12 mouse cellular contexts compared by ENCODE assay signal in genomic region chr19:3840214-3840651, GRCm38 (mm10). TPM values are rescaled to one million over a fixed set of nuclear protein-coding genes. Genes with fewer than 3 reads are reported as not detected.
A peak's percentile ranks its signal among the peaks of the same experiment; 100 is the strongest.
DNase-seq lines count a peak whose midpoint lies in the region; ATAC-seq and TF ChIP-seq lines count a peak whose summit lies in the region.
"Had no signal": no experiment of that assay in that cellular context is flagged by ENCODE, and none has a peak within 500 bp of the region (broad histone marks: within the 10 kb centered on the region; RNA-seq: fewer than 3 reads in every experiment).

No protein-coding gene starts in this region.

- no peaks in the 10 kb centered on the region for H3K9me3 ChIP-seq in CH12.LX (replicated peaks; ENCODE audit: low read length)
- H3K9me3 ChIP-seq in lung, embryonic 14.5 days (ENCODE audit: low read depth, low read length): no peaks in the 10 kb centered on the region
- H3K9me3 ChIP-seq in stomach, postnatal 0 days (ENCODE audit: control insufficient read depth, low read length): no peaks in the 10 kb centered on the region
- no peaks in the 10 kb centered on the region for H3K9me3 ChIP-seq in midbrain, postnatal 0 days (ENCODE audit: low read length)
- H3K9me3 ChIP-seq: limb, embryonic 12.5 days had no signal

- dilution Hi-C loops in CH12.LX (cut with MboI; ENCODE audit: extremely low pct_ligation_motif_present, extremely low pct_unique_long_range_greater_than_20kb, low sequenced_read_pairs): no loop called here

- H3K79me2 ChIP-seq in CH12.LX (replicated peaks; ENCODE audit: control insufficient read depth, extremely low read depth, insufficient read depth, poor library complexity, severe bottlenecking): no peaks in the 10 kb centered on the region

- no peak for TF ChIP-seq POLR2A in CH12.LX (IDR thresholded peaks at IDR 0.05; ENCODE audit: low read depth, low read length)

- no peak for TF ChIP-seq EP300 in CH12.LX (IDR thresholded peaks at IDR 0.05; ENCODE audit: low read length)
- TF ChIP-seq EP300 in stomach, postnatal 0 days (optimal IDR thresholded peaks at IDR 0.05): no peak

- ATAC-seq in lung, embryonic 14.5 days (ENCODE audit: insufficient read depth): no peak
- ATAC-seq in stomach, postnatal 0 days (ENCODE audit: low FRiP score, low TSS enrichment): no peak
- no peak for ATAC-seq in midbrain, postnatal 0 days (ENCODE audit: low FRiP score)
- ATAC-seq: liver, postnatal 0 days had no signal

- peak; percentile 42 to 43 for DNase-seq in cerebellum, adult 18-20 months
- no peak for DNase-seq in cerebellum, postnatal 10 days
- DNase-seq in CH12.LX (ENCODE audit: extremely low read depth): no peak
- DNase-seq in lung, embryonic 14.5 days: no peak
- DNase-seq in stomach, postnatal 0 days (ENCODE audit: low spot score): no peak
- no peak for DNase-seq in midbrain, postnatal 0 days (ENCODE audit: low spot score)
- no peak for DNase-seq in kidney, postnatal 14 days
- DNase-seq in ovary, postnatal 36 days (ENCODE audit: low spot score): no peak
- DNase-seq: kidney, postnatal 25 days; liver, postnatal 0 days; right cerebral cortex, postnatal 4 days had no signal

- WGBS in lung, embryonic 14.5 days: 20% methylated on average over 5 of the region's 5 CpGs
- WGBS in stomach, postnatal 0 days: 31% methylated on average over 5 of the region's 5 CpGs
- 53% methylated on average over 5 of the region's 5 CpGs for WGBS in midbrain, postnatal 0 days

- H3K27me3 ChIP-seq in CH12.LX (replicated peaks): peaks cover 2% of the 10 kb centered on the region
- no peaks in the 10 kb centered on the region for H3K27me3 ChIP-seq in lung, embryonic 14.5 days (ENCODE audit: insufficient read depth, low read length)
- no peaks in the 10 kb centered on the region for H3K27me3 ChIP-seq in stomach, postnatal 0 days (ENCODE audit: control insufficient read depth, insufficient read depth, low read length)
- no peaks in the 10 kb centered on the region for H3K27me3 ChIP-seq in midbrain, postnatal 0 days (ENCODE audit: insufficient read depth, low read length)

- peaks cover 0 to 3% of the 10 kb centered on the region in 2 experiments; a peak in 1 of 4 replicates for H3K4me1 ChIP-seq in CH12.LX (ENCODE audit: control insufficient read depth in 1 of 2, insufficient read depth in 2 of 2)
- no peaks in the 10 kb centered on the region; the same call in 1 of the 2 replicates for H3K4me1 ChIP-seq in lung, embryonic 14.5 days (ENCODE audit: insufficient read depth)
- no peaks in the 10 kb centered on the region; the same call in 1 of the 2 replicates for H3K4me1 ChIP-seq in stomach, postnatal 0 days (replicated peaks; ENCODE audit: control insufficient read depth, insufficient read depth)
- H3K4me1 ChIP-seq in midbrain, postnatal 0 days (ENCODE audit: insufficient read depth, low read length): no peaks in the 10 kb centered on the region
- H3K4me1 ChIP-seq: limb, embryonic 12.5 days had no signal

- in situ Hi-C loops in CH12.LX (cut with MboI; ENCODE audit: low pct_ligation_motif_present, low pct_unique_long_range_greater_than_20kb, low sequenced_read_pairs): no loop called here

- H3K4me2 ChIP-seq in CH12.LX (ENCODE audit: insufficient read depth, low read depth, poor library complexity, severe bottlenecking): no peak overlapping the region
- no peak overlapping the region for H3K4me2 ChIP-seq in lung, embryonic 14.5 days
- no peak overlapping the region for H3K4me2 ChIP-seq in stomach, postnatal 0 days (replicated peaks; ENCODE audit: low read depth)
- H3K4me2 ChIP-seq in midbrain, postnatal 0 days (ENCODE audit: low read depth, low read length, poor library complexity, severe bottlenecking): no peak overlapping the region
- H3K4me2 ChIP-seq: limb, embryonic 12.5 days had no signal

- H3K9ac ChIP-seq in CH12.LX (ENCODE audit: insufficient read depth, low read depth): no peak overlapping the region
- no peak overlapping the region for H3K9ac ChIP-seq in lung, embryonic 14.5 days
- H3K9ac ChIP-seq in stomach, postnatal 0 days (ENCODE audit: low read length): no peak overlapping the region
- no peak overlapping the region for H3K9ac ChIP-seq in midbrain, postnatal 0 days (replicated peaks; ENCODE audit: low read length, poor library complexity, severe bottlenecking)
- H3K9ac ChIP-seq: limb, embryonic 12.5 days; liver, postnatal 0 days had no signal

- H3K36me3 ChIP-seq in CH12.LX (replicated peaks in 1 of 2; ENCODE audit: control insufficient read depth in 1 of 2, insufficient read depth in 1 of 2, low read length in 1 of 2): no peaks in the 10 kb centered on the region
- no peaks in the 10 kb centered on the region for H3K36me3 ChIP-seq in lung, embryonic 14.5 days (ENCODE audit: insufficient read depth)
- no peaks in the 10 kb centered on the region for H3K36me3 ChIP-seq in stomach, postnatal 0 days (ENCODE audit: control insufficient read depth, insufficient read depth, low read length)
- H3K36me3 ChIP-seq in midbrain, postnatal 0 days (ENCODE audit: insufficient read depth, low read length): no peaks in the 10 kb centered on the region
- H3K36me3 ChIP-seq: limb, embryonic 12.5 days had no signal

- H3K4me3 ChIP-seq in CH12.LX (replicated peaks in 1 of 3; ENCODE audit: low read depth in 2 of 3, low read length in 2 of 3, poor library complexity in 1 of 3): no peak overlapping the region
- no peak overlapping the region for H3K4me3 ChIP-seq in lung, embryonic 14.5 days (ENCODE audit: low read depth, low read length)
- no peak overlapping the region for H3K4me3 ChIP-seq in stomach, postnatal 0 days (ENCODE audit: low read depth, low read length)
- no peak overlapping the region for H3K4me3 ChIP-seq in midbrain, postnatal 0 days (ENCODE audit: low read depth, low read length)
- H3K4me3 ChIP-seq: limb, embryonic 12.5 days had no signal

- no peak for TF ChIP-seq RAD21 in CH12.LX (IDR thresholded peaks at IDR 0.05; ENCODE audit: low read depth, low read length)

- H3K27ac ChIP-seq in CH12.LX (ENCODE audit: insufficient read depth, low read depth): no peak overlapping the region
- H3K27ac ChIP-seq in lung, embryonic 14.5 days (ENCODE audit: low read depth): peak overlapping the region; percentile 79
- H3K27ac ChIP-seq in stomach, postnatal 0 days (replicated peaks): peak overlapping the region; percentile 76
- H3K27ac ChIP-seq in midbrain, postnatal 0 days (ENCODE audit: low read depth, low read length): no peak overlapping the region
- H3K27ac ChIP-seq: limb, embryonic 12.5 days had no signal

- TF ChIP-seq CTCF in CH12.LX (conservative IDR thresholded peaks at IDR 0.05 in 1 of 2, IDR thresholded peaks at IDR 0.05 in 1 of 2; ENCODE audit: low read depth in 2 of 2, low read length in 2 of 2): no peak
- no peak for TF ChIP-seq CTCF in lung, embryonic 14.5 days (IDR thresholded peaks at IDR 0.05; ENCODE audit: low read depth)
- TF ChIP-seq CTCF in stomach, postnatal 0 days (IDR thresholded peaks at IDR 0.05; ENCODE audit: low read depth): no peak
- no peak for TF ChIP-seq CTCF in midbrain, postnatal 0 days (IDR thresholded peaks at IDR 0.05)

TF ChIP-seq in CH12.LX, 34 proteins besides CTCF, POLR2A, EP300 and RAD21:
- no peak for TF ChIP-seq NELFE (IDR thresholded peaks at IDR 0.05; ENCODE audit: low read depth, low read length)
- TF ChIP-seq BHLHE40 (IDR thresholded peaks at IDR 0.05; ENCODE audit: low read depth, low read length): peak; percentile 38; the same call in 1 of the 2 replicates

RNA-seq across cellular contexts. Expression of gene Chka, which starts 11.3 kb away (rescaled TPM):
- 10.1 and 10.3 TPM in 2 replicates for total RNA-seq in CH12.LX (2012; rRNA removed)
- 7.6 and 8.0 TPM in 2 replicates for total RNA-seq in CH12.LX (2014; rRNA removed)
- polyA plus RNA-seq in CH12.LX (2012; ENCODE audit: insufficient read length, low read depth): 11.6 and 13.0 TPM in 2 replicates
- 54.0 and 63.0 TPM in 2 replicates for polyA plus RNA-seq in lung, embryonic 14.5 days (2014; fragmentation: Nextera tagmentation; extraction: Ambion mirVana)
- 21.2 and 24.2 TPM in 2 replicates for polyA plus RNA-seq in stomach, postnatal 0 days (2015; fragmentation: Nextera tagmentation; extraction: Ambion mirVana)
- total RNA-seq in midbrain, postnatal 0 days (2014; rRNA removed): 62.7 and 69.1 TPM in 2 replicates
- polyA plus RNA-seq in midbrain, postnatal 0 days (2015; fragmentation: Nextera tagmentation; extraction: Ambion mirVana): 49.6 and 56.3 TPM in 2 replicates

Comparison
In these comparisons a context has a peak if more than half of its experiments do, and no peak if none do; other contexts are left out.
1. DNase-seq: peak in cerebellum, adult 18-20 months (2 of 2); none in cerebellum, postnatal 10 days (0 of 2), CH12.LX (single experiment), lung, embryonic 14.5 days (single experiment), stomach, postnatal 0 days (single experiment), midbrain, postnatal 0 days (single experiment), kidney, postnatal 14 days (single experiment) and ovary, postnatal 36 days (single experiment).
2. H3K27ac ChIP-seq: peak in lung, embryonic 14.5 days (single experiment) and stomach, postnatal 0 days (single experiment); none in CH12.LX (single experiment) and midbrain, postnatal 0 days (single experiment).